Mouse (Mus musculus): ENCODE measurements around the gene Rpl41. TPM values are rescaled to one million over a fixed set of nuclear protein-coding genes. Genes with fewer than 3 reads are reported as not detected.
A peak's percentile ranks its signal among the peaks of the same experiment; 100 is the strongest.
"Not testable (repeated sequence)": the region's sequence is repeated elsewhere in the genome, so short reads cannot be mapped to it uniquely, and the experiment has no call there.

Gene Rpl41
- total RNA-seq, 2 experiments from 2014 or later = 2,692 to 2,714 TPM

- DNase-seq (ENCODE audit: low spot score in 2 of 2) = no peak
These were observed 22.4 kb downstream of the Rpl41 start for GRCm38 (mm10) chr10:128526366-128527356.

- DNase-seq (ENCODE audit: low spot score in 2 of 2) = peak; percentile 81 to 88
These were observed 23.3 kb downstream of the Rpl41 start, which contains the start of gene Esyt1 for GRCm38 (mm10) chr10:128525671-128526308. Gene Esyt1, minus strand, starts transcription at chr10:128525871.

GRCm38 (mm10) chr10:128524732-128525662, 24.1 kb downstream of the Rpl41 start:
- peak; percentile 27 to 48 for DNase-seq (ENCODE audit: low spot score in 2 of 2)

- DNase-seq (ENCODE audit: low spot score in 2 of 2) = no peak
These were observed 24.9 kb downstream of the Rpl41 start for GRCm38 (mm10) chr10:128524111-128524731.

- DNase-seq (ENCODE audit: low spot score in 2 of 2) = no peak
These were observed 26.8 kb downstream of the Rpl41 start for GRCm38 (mm10) chr10:128522351-128522750.

GRCm38 (mm10) chr10:128520591-128520990, 28.5 kb downstream of the Rpl41 start:
- no peak for DNase-seq (ENCODE audit: low spot score in 2 of 2)

GRCm38 (mm10) chr10:128518833-128519232, 30.3 kb downstream of the Rpl41 start:
- DNase-seq (ENCODE audit: low spot score in 2 of 2) = peak; percentile 48 to 62

- no peak for DNase-seq (ENCODE audit: low spot score in 2 of 2)
These were observed 32.4 kb downstream of the Rpl41 start for GRCm38 (mm10) chr10:128516677-128517076.

GRCm38 (mm10) chr10:128516029-128516428, 33.1 kb downstream of the Rpl41 start:
- DNase-seq (ENCODE audit: low spot score in 2 of 2) = no peak

- no peak for DNase-seq (ENCODE audit: low spot score in 2 of 2)
These were observed 34.1 kb downstream of the Rpl41 start for GRCm38 (mm10) chr10:128515044-128515443.

GRCm38 (mm10) chr10:128511761-128512160, 37.3 kb downstream of the Rpl41 start:
- no peak for DNase-seq (ENCODE audit: low spot score in 2 of 2)

- no peak for DNase-seq (ENCODE audit: low spot score in 2 of 2)
These were observed 37.9 kb downstream of the Rpl41 start for GRCm38 (mm10) chr10:128511189-128511588.

- DNase-seq (ENCODE audit: low spot score in 2 of 2) = no peak
These were observed 38.8 kb downstream of the Rpl41 start for GRCm38 (mm10) chr10:128510301-128510700.

GRCm38 (mm10) chr10:128509831-128510230, 39.3 kb downstream of the Rpl41 start:
- no peak for DNase-seq (ENCODE audit: low spot score in 2 of 2)

- no peak for DNase-seq (ENCODE audit: low spot score in 2 of 2)
These were observed 39.9 kb downstream of the Rpl41 start for GRCm38 (mm10) chr10:128509203-128509602.

GRCm38 (mm10) chr10:128508260-128508659, 40.8 kb downstream of the Rpl41 start:
- no peak for DNase-seq (ENCODE audit: low spot score in 2 of 2)

- no peak for DNase-seq (ENCODE audit: low spot score in 2 of 2)
These were observed 43.1 kb downstream of the Rpl41 start for GRCm38 (mm10) chr10:128505974-128506373.

- not testable (repeated sequence) for DNase-seq (ENCODE audit: low spot score in 2 of 2)
These were observed 43.8 kb downstream of the Rpl41 start for GRCm38 (mm10) chr10:128505371-128505667.

GRCm38 (mm10) chr10:128504641-128505370, 44.3 kb downstream of the Rpl41 start:
- no peak for DNase-seq (ENCODE audit: low spot score in 2 of 2)

- DNase-seq (ENCODE audit: low spot score in 2 of 2) = no peak
These were observed 45.1 kb downstream of the Rpl41 start for GRCm38 (mm10) chr10:128504012-128504411.

All from adrenal gland, adult 18-20 months (tissue).